Mouse (Mus musculus): ENCODE measurements around the gene Npas2. TPM values are rescaled to one million over a fixed set of nuclear protein-coding genes. Genes with fewer than 3 reads are reported as not detected.

Gene Npas2
- polyA plus RNA-seq, 1 experiment from 2014 or later = 1.5 TPM

DNA sequence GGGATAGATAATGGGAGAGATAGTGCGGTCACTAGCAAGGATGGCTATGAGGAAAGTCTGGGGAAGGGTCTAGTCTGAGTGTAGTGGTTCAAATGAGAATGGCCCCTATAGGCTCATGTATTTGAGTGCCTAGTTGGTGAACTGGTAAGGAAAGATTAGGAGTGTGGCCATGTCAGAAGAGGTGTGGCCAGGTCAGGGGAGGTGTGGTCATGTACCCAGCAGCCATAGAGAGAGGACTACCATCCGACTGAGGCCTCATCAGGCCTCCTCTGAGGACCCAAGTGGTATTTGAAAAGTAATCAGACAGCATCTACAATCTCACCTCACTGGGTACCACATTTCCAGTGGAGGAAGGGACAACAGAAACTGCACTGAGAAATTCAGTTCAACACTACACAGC, 194.6 kb downstream of the Npas2 start:
- H3K27me3 ChIP-seq = no peaks in the 10 kb centered on the region
- 0 out of 2 replicates have a peak, but pooled peaks cover 6% of the 10 kb centered on the region for H3K36me3 ChIP-seq

GRCm38 (mm10) chr1:39389338-39389737, 195.8 kb downstream of the Npas2 start:
- ATAC-seq (ENCODE audit: borderline replicate concordance, extremely low read depth, low FRiP score, low TSS enrichment) = no peak
- Histone ChIP-seq H3K4me3 (no peak overlapping the region), H3K9ac (no peak overlapping the region), H3K9me3 (no peaks in the 10 kb centered on the region), H3K27ac (no peak overlapping the region), H3K36me3 (0 out of 2 replicates have a peak, but pooled peaks cover 6% of the 10 kb centered on the region), H3K4me1 (peaks cover 8% of the 10 kb centered on the region; the same call in 1 of the 2 replicates), H3K4me2 (no peak overlapping the region), H3K27me3 (no peaks in the 10 kb centered on the region)
- WGBS = 72% methylated on average over 11 of the region's 11 CpGs

More for the DNA sequence above, 194.6 kb downstream of the Npas2 start:
- 81% methylated on average over 2 of the region's 2 CpGs for WGBS
- Histone ChIP-seq H3K9me3 (no peaks in the 10 kb centered on the region), H3K9ac (no peak overlapping the region), H3K4me3 (no peak overlapping the region), H3K4me2 (no peak overlapping the region), H3K4me1 (no peaks in the 10 kb centered on the region), H3K27ac (no peak overlapping the region)
- ATAC-seq (ENCODE audit: borderline replicate concordance, extremely low read depth, low FRiP score, low TSS enrichment) = no peak

DNA sequence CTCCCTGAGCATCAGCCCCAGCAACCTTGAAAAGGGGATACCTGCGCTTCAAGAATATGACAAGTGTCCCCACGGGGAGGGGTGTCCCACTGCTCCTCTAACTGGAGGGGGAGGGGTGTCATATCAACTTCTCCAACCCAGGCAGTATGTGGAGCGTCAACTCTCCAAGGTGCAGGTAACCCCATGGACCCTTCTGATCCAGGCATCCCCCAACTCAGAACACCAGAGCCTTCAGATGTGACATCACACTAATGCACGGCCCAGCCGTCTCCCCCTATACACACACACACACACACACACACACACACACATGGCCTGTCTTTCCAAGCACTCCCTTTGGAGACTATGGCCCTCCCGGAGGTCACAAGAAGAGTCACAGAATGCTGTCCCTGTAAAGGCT, 198.1 kb downstream of the Npas2 start:
- no peak for ATAC-seq (ENCODE audit: borderline replicate concordance, extremely low read depth, low FRiP score, low TSS enrichment)
- WGBS = 89% methylated on average over 6 of the region's 6 CpGs
- Histone ChIP-seq H3K4me3 (no peak overlapping the region), H3K4me2 (no peak overlapping the region), H3K9me3 (no peaks in the 10 kb centered on the region), H3K27ac (no peak overlapping the region), H3K27me3 (no peaks in the 10 kb centered on the region), H3K4me1 (peaks cover 14% of the 10 kb centered on the region), H3K9ac (no peak overlapping the region), H3K36me3 (0 out of 2 replicates have a peak, but pooled peaks cover 3% of the 10 kb centered on the region)

DNA sequence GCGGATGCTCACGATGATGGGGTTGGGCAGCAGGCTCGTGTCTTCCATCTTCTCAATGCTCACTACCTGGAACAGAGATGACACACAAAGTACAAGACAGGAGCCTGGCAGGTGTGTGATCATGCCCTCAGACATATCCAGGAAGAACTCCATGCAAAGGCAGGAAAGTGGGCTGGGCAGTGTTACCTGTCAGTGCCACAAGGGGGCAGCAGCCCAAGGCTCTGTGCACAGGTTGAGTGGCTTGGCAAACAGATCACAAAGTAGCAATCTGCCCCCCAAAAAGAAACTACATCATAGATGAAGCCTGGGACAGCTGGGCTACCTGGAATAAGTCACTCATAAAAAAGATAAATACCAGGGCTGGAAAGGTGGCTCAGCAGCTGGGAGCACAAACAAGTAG, 198.7 kb downstream of the Npas2 start:
- Histone ChIP-seq H3K9ac (no peak overlapping the region), H3K27me3 (no peaks in the 10 kb centered on the region), H3K4me2 (no peak overlapping the region), H3K36me3 (0 out of 2 replicates have a peak, but pooled peaks cover 3% of the 10 kb centered on the region), H3K4me3 (no peak overlapping the region), H3K27ac (peak overlapping the region; percentile 95; the same call in 1 of the 2 replicates), H3K9me3 (no peaks in the 10 kb centered on the region), H3K4me1 (peaks cover 14% of the 10 kb centered on the region)
- no peak for ATAC-seq (ENCODE audit: borderline replicate concordance, extremely low read depth, low FRiP score, low TSS enrichment)
- WGBS = 52% methylated on average over 3 of the region's 3 CpGs

GRCm38 (mm10) chr1:39393217-39393867, 199.8 kb downstream of the Npas2 start:
- Histone ChIP-seq H3K36me3 (0 out of 2 replicates have a peak, but pooled peaks cover under 1% of the 10 kb centered on the region), H3K9ac (0 out of 2 replicates have a peak overlapping the region, but pooled peaks have one; percentile 5), H3K27me3 (no peaks in the 10 kb centered on the region), H3K4me3 (no peak overlapping the region), H3K9me3 (no peaks in the 10 kb centered on the region), H3K27ac (peak overlapping the region; percentile 95), H3K4me1 (peaks cover 18% of the 10 kb centered on the region), H3K4me2 (0 out of 2 replicates have a peak overlapping the region, but pooled peaks have one; percentile 24)
- ATAC-seq (ENCODE audit: borderline replicate concordance, extremely low read depth, low FRiP score, low TSS enrichment) = peak; percentile 77; the same call in 1 of the 2 replicates
- 56% methylated on average over 8 of the region's 8 CpGs for WGBS

GRCm38 (mm10) chr1:39394096-39394495, 200.6 kb downstream of the Npas2 start:
- Histone ChIP-seq H3K4me3 (no peak overlapping the region), H3K36me3 (no peaks in the 10 kb centered on the region), H3K4me1 (peaks cover 21% of the 10 kb centered on the region), H3K27ac (peak overlapping the region; percentile 95), H3K27me3 (no peaks in the 10 kb centered on the region), H3K9ac (no peak overlapping the region), H3K9me3 (no peaks in the 10 kb centered on the region), H3K4me2 (0 out of 2 replicates have a peak overlapping the region, but pooled peaks have one; percentile 7)
- WGBS = 51% methylated on average over 10 of the region's 10 CpGs
- ATAC-seq (ENCODE audit: borderline replicate concordance, extremely low read depth, low FRiP score, low TSS enrichment) = no peak

GRCm38 (mm10) chr1:39394650-39395049, 201.1 kb downstream of the Npas2 start:
- Histone ChIP-seq H3K4me3 (no peak overlapping the region), H3K36me3 (no peaks in the 10 kb centered on the region), H3K27ac (peak overlapping the region; percentile 95), H3K27me3 (no peaks in the 10 kb centered on the region), H3K4me2 (no peak overlapping the region), H3K9ac (no peak overlapping the region), H3K9me3 (no peaks in the 10 kb centered on the region), H3K4me1 (peaks cover 21% of the 10 kb centered on the region)
- ATAC-seq (ENCODE audit: borderline replicate concordance, extremely low read depth, low FRiP score, low TSS enrichment) = no peak
- 63% methylated on average over 3 of the region's 3 CpGs for WGBS

GRCm38 (mm10) chr1:39396347-39396746, 202.8 kb downstream of the Npas2 start:
- Histone ChIP-seq H3K9ac (no peak overlapping the region), H3K9me3 (no peaks in the 10 kb centered on the region), H3K36me3 (no peaks in the 10 kb centered on the region), H3K4me1 (peaks cover 21% of the 10 kb centered on the region), H3K27me3 (no peaks in the 10 kb centered on the region), H3K4me3 (no peak overlapping the region), H3K4me2 (no peak overlapping the region), H3K27ac (no peak overlapping the region)
- no peak for ATAC-seq (ENCODE audit: borderline replicate concordance, extremely low read depth, low FRiP score, low TSS enrichment)
- 44% methylated on average over 4 of the region's 4 CpGs for WGBS

DNA sequence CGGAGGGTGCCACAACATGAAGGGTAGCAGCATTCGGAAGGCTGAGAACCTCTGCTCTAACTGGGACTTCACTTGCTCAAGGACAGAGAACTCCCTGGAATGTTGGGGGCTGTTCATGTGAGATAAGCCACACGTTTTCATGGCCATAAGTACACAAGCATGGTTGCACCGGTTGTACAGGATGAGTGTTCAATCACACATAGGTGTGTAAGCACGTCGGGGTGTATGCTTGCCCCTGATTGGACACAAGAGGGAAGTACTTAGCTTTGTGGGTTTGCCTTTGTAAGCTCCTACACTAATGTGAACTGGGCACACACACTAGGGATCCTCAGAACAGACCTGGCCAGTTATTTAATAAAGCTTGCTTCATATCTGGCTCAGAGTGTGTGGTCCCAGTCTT, 204.8 kb downstream of the Npas2 start:
- H3K27me3 ChIP-seq = no peaks in the 10 kb centered on the region
- H3K36me3 ChIP-seq = no peaks in the 10 kb centered on the region
- 68% methylated on average over 6 of the region's 6 CpGs for WGBS
- H3K4me1 ChIP-seq = peaks cover 21% of the 10 kb centered on the region
- H3K9me3 ChIP-seq = no peaks in the 10 kb centered on the region
- H3K4me2 ChIP-seq = no peak overlapping the region
- no peak overlapping the region for H3K9ac ChIP-seq
- H3K27ac ChIP-seq = no peak overlapping the region
- no peak; the same call in 1 of the 2 replicates for ATAC-seq (ENCODE audit: borderline replicate concordance, extremely low read depth, low FRiP score, low TSS enrichment)
- H3K4me3 ChIP-seq = no peak overlapping the region

GRCm38 (mm10) chr1:39399228-39399627, 205.7 kb downstream of the Npas2 start:
- Histone ChIP-seq H3K4me2 (no peak overlapping the region), H3K9me3 (no peaks in the 10 kb centered on the region), H3K36me3 (no peaks in the 10 kb centered on the region), H3K4me3 (no peak overlapping the region), H3K27me3 (no peaks in the 10 kb centered on the region), H3K9ac (no peak overlapping the region), H3K27ac (peak overlapping the region; percentile 2; the same call in 1 of the 2 replicates), H3K4me1 (peaks cover 14% of the 10 kb centered on the region; the same call in 1 of the 2 replicates)
- WGBS = 58% methylated on average over 4 of the region's 4 CpGs
- no peak for ATAC-seq (ENCODE audit: borderline replicate concordance, extremely low read depth, low FRiP score, low TSS enrichment)

DNA sequence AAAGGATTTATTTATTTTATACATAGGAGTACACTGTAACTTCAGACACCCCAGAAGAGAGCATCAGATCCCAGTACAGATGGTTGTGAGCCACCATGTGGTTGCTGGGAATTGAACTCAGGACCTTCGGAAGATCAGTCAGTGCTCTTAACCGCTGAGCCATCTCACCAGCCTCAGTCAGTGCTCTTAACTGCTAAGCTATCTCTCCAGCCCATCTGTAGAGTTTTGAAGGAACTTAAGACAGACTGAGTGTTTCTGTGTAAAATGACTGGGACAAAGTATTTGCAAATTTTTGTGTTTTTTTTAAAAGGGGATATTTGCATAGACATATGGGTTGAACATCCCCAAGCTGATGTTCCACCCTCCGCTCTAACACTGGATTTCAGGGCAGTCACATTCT, 206.6 kb downstream of the Npas2 start:
- no peak overlapping the region for H3K9ac ChIP-seq
- WGBS = 80% methylated on average over 3 of the region's 3 CpGs

GRCm38 (mm10) chr1:39407108-39407507, 213.6 kb downstream of the Npas2 start:
- Histone ChIP-seq H3K27ac (no peak overlapping the region), H3K36me3 (no peaks in the 10 kb centered on the region), H3K9me3 (no peaks in the 10 kb centered on the region), H3K4me2 (no peak overlapping the region), H3K27me3 (no peaks in the 10 kb centered on the region), H3K4me3 (no peak overlapping the region), H3K4me1 (peaks cover 21% of the 10 kb centered on the region), H3K9ac (no peak overlapping the region)
- 58% methylated on average over 4 of the region's 4 CpGs for WGBS
- ATAC-seq (ENCODE audit: borderline replicate concordance, extremely low read depth, low FRiP score, low TSS enrichment) = no peak

More for the DNA sequence above, 206.6 kb downstream of the Npas2 start:
- H3K27me3 ChIP-seq = no peaks in the 10 kb centered on the region
- H3K27ac ChIP-seq = no peak overlapping the region
- H3K36me3 ChIP-seq = no peaks in the 10 kb centered on the region
- H3K4me1 ChIP-seq = peaks cover 11% of the 10 kb centered on the region; the same call in 1 of the 2 replicates
- H3K9me3 ChIP-seq = no peaks in the 10 kb centered on the region
- H3K4me2 ChIP-seq = no peak overlapping the region
- no peak overlapping the region for H3K4me3 ChIP-seq
- no peak for ATAC-seq (ENCODE audit: borderline replicate concordance, extremely low read depth, low FRiP score, low TSS enrichment)
